Mouse (Mus musculus) large intestine, adult 2 months (tissue): ENCODE results near the gene Pomt2. TPM values are rescaled to one million over a fixed set of nuclear protein-coding genes. Genes with fewer than 3 reads are reported as not detected.

Experiments used
- DNase-seq: peaks from one replicate; pipeline ENCODE4 v3.0.0-alpha.2; 2012; ENCODE audit warnings: low read depth, low spot score
- WGBS: fragments of 180-500 bp; shearing (Covaris S2); methylation state at CpG from one replicate; pipeline ENCODE4 v1.1.7; 2018; 5-methylcytosine and 5-hydroxymethylcytosine counted together
- polyA plus RNA-seq: library from polyadenylated mRNA; depleted of rRNA; stranded (reverse); fragments of >200 nt; gene quantifications from 2 replicates; pipeline ENCODE4 v1.2.3, GENCODE M21; 2012; rRNA removed

The Pomt2 gene
- polyA plus RNA-seq, 1 experiment: 6.5 TPM

GRCm38 (mm10) chr12:87065446-87065845 is 82.3 kb downstream of the Pomt2 start:
- 84% methylated on average over 11 of the region's 11 CpGs for WGBS

GRCm38 (mm10) chr12:87057066-87057465 is 90.7 kb downstream of the Pomt2 start:
- no peak for DNase-seq
- 63% methylated on average over 17 of the region's 17 CpGs for WGBS

More at GRCm38 (mm10) chr12:87065446-87065845, 82.3 kb downstream of the Pomt2 start:
- no peak for DNase-seq

Other genes with a start within 250 kb of the Pomt2 start
- gene Cipc, start 200.9 kb downstream of the Pomt2 start, polyA plus RNA-seq: 16.5 and 24.2 TPM in 2 replicates
- gene Zdhhc22, start 157.5 kb downstream of the Pomt2 start, polyA plus RNA-seq: not detected in 2 replicates
- 0.22 and 0.27 TPM in 2 replicates for gene Tmem63c, start 126.6 kb downstream of the Pomt2 start, polyA plus RNA-seq
- gene Ngb, start 45.4 kb downstream of the Pomt2 start, polyA plus RNA-seq: 1.6 and 1.8 TPM in 2 replicates
- gene Gstz1, start 803 bp downstream of the Pomt2 start, polyA plus RNA-seq: 47.6 and 57.2 TPM in 2 replicates
- 0.07 TPM in 1 of 2 replicates, not detected in the other for gene Samd15, start 51.8 kb upstream of the Pomt2 start, polyA plus RNA-seq
- 1.3 and 2.3 TPM in 2 replicates for gene Tmed8, start 52.5 kb upstream of the Pomt2 start, polyA plus RNA-seq
- 0.16 and 0.55 TPM in 2 replicates for gene Noxred1, start 90.8 kb upstream of the Pomt2 start, polyA plus RNA-seq
- gene Vipas39, start 118.3 kb upstream of the Pomt2 start, polyA plus RNA-seq: 33.4 and 38.6 TPM in 2 replicates
- gene Ahsa1, start 118.5 kb upstream of the Pomt2 start, polyA plus RNA-seq: 55.9 and 60.9 TPM in 2 replicates
- 0.25 and 0.32 TPM in 2 replicates for gene Ism2, start 151.7 kb upstream of the Pomt2 start, polyA plus RNA-seq
- gene Sptlc2, start 240.4 kb upstream of the Pomt2 start, polyA plus RNA-seq: 39.2 and 49.1 TPM in 2 replicates